Mouse (Mus musculus) brain, embryonic 14.5 days (tissue): Measurements from ENCODE around the gene M6pr.

Experiments used
- CTCF ChIP-seq: fragments of 200-500 bp; IDR thresholded peaks from 2 replicates; pipeline ENCODE4 v1.5.1; 2012; ENCODE audit warnings: inconsistent platforms, mild to moderate bottlenecking, moderate library complexity, borderline replicate concordance; ENCODE audit not compliant: insufficient read depth, insufficient read length; ENCODE audit errors: extremely low read depth
- POLR2A ChIP-seq: fragments of 200-500 bp; IDR thresholded peaks from 2 replicates; pipeline ENCODE4 v1.6.1; 2012; ENCODE audit warnings: mild to moderate bottlenecking, inconsistent platforms, borderline replicate concordance; ENCODE audit not compliant: poor library complexity, insufficient read depth, insufficient read length, severe bottlenecking; ENCODE audit errors: extremely low read depth

GRCm38 (mm10) chr6:122293796-122294195 is 14.7 kb upstream of the M6pr start:
- TF ChIP-seq CTCF = no peak
- TF ChIP-seq POLR2A = no peak
